Mouse (Mus musculus): ENCODE measurements around the gene Psmb6. TPM values are rescaled to one million over a fixed set of nuclear protein-coding genes. Genes with fewer than 3 reads are reported as not detected.

The Psmb6 gene
- polyA plus RNA-seq, 1 experiment from 2014 or later: 1,074 TPM

Other genes starting within 250 kb of the Psmb6 start
- gene Alox12e, start 202.7 kb upstream of the Psmb6 start, polyA plus RNA-seq (2016; fragmentation: Nextera tagmentation; extraction: Ambion mirVana): not detected in 2 replicates
- 0.10 and 0.29 TPM in 2 replicates for gene Alox15, start 173.3 kb upstream of the Psmb6 start, polyA plus RNA-seq (2016; fragmentation: Nextera tagmentation; extraction: Ambion mirVana)
- gene Pelp1, start 115.3 kb upstream of the Psmb6 start, polyA plus RNA-seq (2016; fragmentation: Nextera tagmentation; extraction: Ambion mirVana): 56.2 and 58.8 TPM in 2 replicates
- 31.4 and 32.9 TPM in 2 replicates for gene Arrb2, start 92.7 kb upstream of the Psmb6 start, polyA plus RNA-seq (2016; fragmentation: Nextera tagmentation; extraction: Ambion mirVana)
- gene Med11, start 73.4 kb upstream of the Psmb6 start, polyA plus RNA-seq (2016; fragmentation: Nextera tagmentation; extraction: Ambion mirVana): 43.5 and 44.5 TPM in 2 replicates
- 0.14 and 0.38 TPM in 2 replicates for gene Zmynd15, start 65.9 kb upstream of the Psmb6 start, polyA plus RNA-seq (2016; fragmentation: Nextera tagmentation; extraction: Ambion mirVana)
- 0.40 and 0.47 TPM in 2 replicates for gene Cxcl16, start 65.4 kb upstream of the Psmb6 start, polyA plus RNA-seq (2016; fragmentation: Nextera tagmentation; extraction: Ambion mirVana)
- gene Tm4sf5, start 20.1 kb upstream of the Psmb6 start, polyA plus RNA-seq (2016; fragmentation: Nextera tagmentation; extraction: Ambion mirVana): 0.52 and 0.82 TPM in 2 replicates
- gene Vmo1, start 10.8 kb upstream of the Psmb6 start, polyA plus RNA-seq (2016; fragmentation: Nextera tagmentation; extraction: Ambion mirVana): 0.22 TPM in 1 of 2 replicates, not detected in the other
- 0.15 and 0.54 TPM in 2 replicates for gene Gltpd2, start 6.2 kb upstream of the Psmb6 start, polyA plus RNA-seq (2016; fragmentation: Nextera tagmentation; extraction: Ambion mirVana)
- gene Gm40193, start 7.6 kb downstream of the Psmb6 start, polyA plus RNA-seq (2016; fragmentation: Nextera tagmentation; extraction: Ambion mirVana): not detected in 2 replicates
- gene Pld2, start 14.7 kb downstream of the Psmb6 start, polyA plus RNA-seq (2016; fragmentation: Nextera tagmentation; extraction: Ambion mirVana): 2.7 and 3.1 TPM in 2 replicates
- 12.5 and 12.7 TPM in 2 replicates for gene Mink1, start 37.5 kb downstream of the Psmb6 start, polyA plus RNA-seq (2016; fragmentation: Nextera tagmentation; extraction: Ambion mirVana)
- not detected in 2 replicates for gene 4930544D05Rik, start 90.5 kb downstream of the Psmb6 start, polyA plus RNA-seq (2016; fragmentation: Nextera tagmentation; extraction: Ambion mirVana)
- not detected in 2 replicates for gene Chrne, start 93.8 kb downstream of the Psmb6 start, polyA plus RNA-seq (2016; fragmentation: Nextera tagmentation; extraction: Ambion mirVana)
- gene Gp1ba, start 113.8 kb downstream of the Psmb6 start, polyA plus RNA-seq (2016; fragmentation: Nextera tagmentation; extraction: Ambion mirVana): 0.56 and 1.00 TPM in 2 replicates
- 71.3 and 79.9 TPM in 2 replicates for gene Rnf167, start 121.9 kb downstream of the Psmb6 start, polyA plus RNA-seq (2016; fragmentation: Nextera tagmentation; extraction: Ambion mirVana)
- 138 TPM in 2 replicates for gene Slc25a11, start 122.1 kb downstream of the Psmb6 start, polyA plus RNA-seq (2016; fragmentation: Nextera tagmentation; extraction: Ambion mirVana)
- 1,843 and 1,871 TPM in 2 replicates for gene Pfn1, start 129.3 kb downstream of the Psmb6 start, polyA plus RNA-seq (2016; fragmentation: Nextera tagmentation; extraction: Ambion mirVana)
- 33.4 and 44.7 TPM in 2 replicates for gene Eno3, start 131.8 kb downstream of the Psmb6 start, polyA plus RNA-seq (2016; fragmentation: Nextera tagmentation; extraction: Ambion mirVana)
- 176 and 181 TPM in 2 replicates for gene Spag7, start 144.0 kb downstream of the Psmb6 start, polyA plus RNA-seq (2016; fragmentation: Nextera tagmentation; extraction: Ambion mirVana)
- gene Camta2, start 162.7 kb downstream of the Psmb6 start, polyA plus RNA-seq (2016; fragmentation: Nextera tagmentation; extraction: Ambion mirVana): 7.4 and 9.1 TPM in 2 replicates
- gene Inca1, start 174.8 kb downstream of the Psmb6 start, polyA plus RNA-seq (2016; fragmentation: Nextera tagmentation; extraction: Ambion mirVana): 0.63 and 1.1 TPM in 2 replicates
- 1.5 and 1.8 TPM in 2 replicates for gene Kif1c, start 175.2 kb downstream of the Psmb6 start, polyA plus RNA-seq (2016; fragmentation: Nextera tagmentation; extraction: Ambion mirVana)
- gene Zfp3, start 238.8 kb downstream of the Psmb6 start, polyA plus RNA-seq (2016; fragmentation: Nextera tagmentation; extraction: Ambion mirVana): 7.4 and 7.5 TPM in 2 replicates